Mouse (Mus musculus) ES-E14 (cell line): ENCODE data around the gene Pola2.

Experiments used
- HCFC1 ChIP-seq: IDR thresholded peaks from 2 replicates; pipeline ENCODE4 v1.6.1; 2012; ENCODE audit warnings: low read length, inconsistent platforms, borderline replicate concordance; ENCODE audit not compliant: insufficient read depth
- MAFK ChIP-seq: IDR thresholded peaks from 2 replicates; pipeline ENCODE4 v1.6.1; 2014; ENCODE audit warnings: mild to moderate bottlenecking, low read depth, low read length, inconsistent platforms; ENCODE audit not compliant: insufficient read depth
- ZC3H11A ChIP-seq: IDR thresholded peaks from 2 replicates; pipeline ENCODE4 v1.6.1; 2012; ENCODE audit warnings: low read depth, mild to moderate bottlenecking, inconsistent platforms, low read length, borderline replicate concordance
- ZNF384 ChIP-seq: IDR thresholded peaks from 2 replicates; pipeline ENCODE4 v1.6.1; 2012; ENCODE audit warnings: low read depth, low read length, inconsistent platforms

DNA sequence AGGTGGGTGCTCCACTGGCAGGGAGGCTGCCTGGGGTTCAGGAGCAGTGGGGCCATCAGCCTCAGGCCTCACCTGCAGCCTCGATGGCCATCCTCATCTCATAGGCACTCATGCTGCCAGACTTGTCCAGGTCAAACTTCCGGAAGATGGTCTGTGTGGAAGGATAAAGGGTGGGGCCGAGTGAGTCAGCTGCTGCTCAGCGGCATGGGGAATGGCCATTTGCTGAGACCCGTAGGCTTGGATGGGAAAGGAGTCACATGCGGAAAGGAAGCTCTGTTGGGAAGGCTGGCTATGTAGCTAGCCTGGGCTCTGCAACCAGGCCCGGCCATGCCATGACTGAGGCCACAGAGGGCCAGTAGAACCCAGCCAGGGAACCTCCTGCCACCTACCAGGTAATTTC, 27.5 kb upstream of the Pola2 start:
- no peak for TF ChIP-seq MAFK
- no peak for TF ChIP-seq HCFC1
- TF ChIP-seq ZNF384: no peak
- no peak for TF ChIP-seq ZC3H11A
